Mouse (Mus musculus) forelimb bud, embryonic 11.5 days (tissue): ENCODE measurements around the gene Zfp638.
A peak's percentile ranks its signal among the peaks of the same experiment; 100 is the strongest.

Experiments used
- DNase-seq: peaks from one replicate; pipeline ENCODE4 v3.0.0-alpha.2; 2012; ENCODE audit warnings: low read depth, low spot score

The Zfp638 gene

GRCm38 (mm10) chr6:83890281-83891015 lies 23.5 kb downstream of the Zfp638 start:
- no peak for DNase-seq

- DNase-seq, result no peak
These were observed 24.3 kb downstream of the Zfp638 start for GRCm38 (mm10) chr6:83891251-83891650.

DNA sequence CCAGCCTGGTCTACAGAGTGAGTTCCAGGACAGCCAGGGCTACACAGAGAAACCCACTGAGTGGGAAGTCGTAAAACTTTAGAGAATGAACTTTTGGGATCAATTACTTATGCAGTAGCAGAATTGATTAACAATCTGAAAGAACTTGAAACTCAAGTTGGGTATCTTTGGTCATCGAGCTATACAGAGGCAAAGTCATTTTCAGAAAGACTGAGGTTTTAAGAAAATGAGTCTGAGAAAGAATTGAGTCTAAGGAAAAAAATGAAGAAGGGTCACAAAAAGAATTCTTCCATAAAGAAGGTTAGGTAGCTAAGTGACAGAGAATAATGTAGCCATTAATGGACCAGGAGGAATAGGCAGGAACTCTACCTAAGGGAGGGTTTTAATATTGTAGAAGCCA lies 24.8 kb downstream of the Zfp638 start:
- DNase-seq, result no peak

DNA sequence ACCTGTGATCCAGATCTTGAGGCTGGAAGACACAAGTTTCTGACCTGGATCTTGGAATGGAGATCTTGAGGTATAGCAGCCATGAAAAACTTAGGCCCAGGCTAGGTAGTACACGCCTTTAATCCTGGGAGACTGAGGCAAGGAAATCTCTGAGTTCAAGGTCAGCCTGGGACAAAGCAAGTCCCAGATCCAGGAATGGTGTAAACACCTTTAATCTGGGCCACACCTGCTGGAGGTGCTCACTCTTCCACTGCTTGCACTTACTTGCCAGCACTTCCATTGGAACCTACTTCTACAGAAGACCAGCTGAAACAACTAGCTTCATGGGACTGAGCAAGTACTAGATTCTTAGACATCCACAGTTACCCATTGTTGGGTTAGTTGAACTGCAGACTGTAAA lies 26.2 kb downstream of the Zfp638 start:
- no peak for DNase-seq

GRCm38 (mm10) chr6:83893584-83893983 lies 26.7 kb downstream of the Zfp638 start:
- DNase-seq, result no peak

GRCm38 (mm10) chr6:83899142-83899541 lies 32.2 kb downstream of the Zfp638 start:
- no peak for DNase-seq

GRCm38 (mm10) chr6:83905276-83905675 lies 38.4 kb downstream of the Zfp638 start:
- DNase-seq, result no peak

- no peak for DNase-seq
These were observed 39.8 kb downstream of the Zfp638 start for GRCm38 (mm10) chr6:83906659-83907058.

DNA sequence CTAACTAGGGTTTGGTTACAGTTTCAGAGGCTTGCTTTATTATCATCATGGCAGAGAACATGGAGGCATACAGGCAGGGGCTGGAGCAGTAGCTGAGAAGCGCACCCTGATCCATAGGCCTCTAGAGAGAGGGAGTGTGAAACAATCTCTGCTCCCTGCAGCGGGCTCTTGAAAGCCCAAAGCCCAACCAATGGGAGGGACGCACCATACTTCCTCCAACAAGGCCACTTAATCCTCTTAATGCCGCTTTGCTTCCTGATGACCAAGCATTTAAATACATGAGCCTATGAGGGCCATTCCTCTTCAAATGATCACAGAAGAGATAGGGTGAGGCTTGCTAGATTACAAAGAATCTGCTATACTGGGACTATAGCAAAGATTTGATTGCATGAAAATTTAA lies 41.5 kb downstream of the Zfp638 start:
- DNase-seq, result no peak

DNA sequence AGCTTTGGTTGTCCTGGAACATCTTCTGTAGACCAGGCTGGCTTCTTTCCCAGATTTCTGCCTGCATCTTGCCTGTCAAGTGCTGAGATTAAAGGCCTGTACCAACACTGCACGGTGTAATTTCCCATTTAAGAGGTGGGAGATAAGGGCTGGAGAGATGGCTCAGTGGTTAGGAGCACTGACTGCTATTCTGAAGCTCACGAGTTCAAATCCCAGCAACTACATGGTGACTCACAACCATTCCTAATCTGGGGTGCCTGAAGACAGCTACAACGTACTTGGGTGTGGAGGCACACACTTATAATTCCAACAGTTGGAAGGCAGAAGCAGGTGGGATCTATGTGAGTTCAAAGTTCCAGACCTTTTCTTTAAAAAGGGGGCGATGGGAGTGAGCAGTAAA lies 46.8 kb downstream of the Zfp638 start:
- no peak for DNase-seq

GRCm38 (mm10) chr6:83914183-83914719 lies 47.3 kb downstream of the Zfp638 start:
- DNase-seq, result peak; percentile 97

DNA sequence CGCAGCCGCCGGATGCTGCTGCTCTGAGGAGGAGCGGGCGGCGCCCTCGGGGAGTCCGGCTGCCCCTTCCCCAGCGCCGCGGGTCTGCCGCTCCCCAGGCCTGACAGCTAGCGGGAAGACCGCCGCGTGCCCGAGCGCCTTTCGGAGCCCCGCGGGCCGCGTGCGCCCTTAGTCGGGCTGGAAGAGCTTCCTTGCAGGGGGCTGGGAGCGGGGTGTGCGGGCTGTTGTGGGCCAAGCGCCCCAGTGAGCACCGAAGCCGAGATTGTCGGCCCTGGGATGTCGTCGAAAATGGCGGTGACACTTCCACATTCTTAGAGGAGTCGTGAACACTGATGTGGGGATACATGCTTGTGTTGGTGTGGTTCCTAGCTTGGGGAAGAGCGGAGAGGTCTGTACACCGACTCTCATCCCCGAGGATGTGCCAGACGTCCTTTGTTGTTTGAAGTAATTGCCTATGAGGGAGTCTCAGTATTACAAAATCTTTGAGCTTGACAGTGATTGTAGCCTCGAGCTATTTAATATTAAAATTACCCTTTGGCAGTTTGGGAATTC lies 47.9 kb downstream of the Zfp638 start:
- DNase-seq, result peak; percentile 32

DNA sequence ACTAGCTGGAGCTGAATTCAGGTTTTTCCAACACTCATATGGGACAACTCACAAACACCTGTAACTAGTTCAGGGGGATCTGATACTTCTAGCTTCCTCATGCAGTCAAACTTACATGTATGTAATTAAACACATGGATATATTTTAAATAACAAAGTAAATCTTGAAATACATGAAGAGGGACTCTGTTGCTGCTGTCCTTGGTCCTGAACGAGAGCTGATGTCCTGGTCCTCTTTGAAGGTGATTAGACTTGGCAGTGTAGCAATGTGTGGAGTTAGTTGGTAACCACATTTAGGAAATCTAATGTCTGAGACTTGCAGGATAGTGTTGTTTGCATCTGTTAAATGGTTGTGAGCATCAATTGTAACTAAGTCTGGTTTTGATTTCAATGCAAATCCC lies 60.5 kb downstream of the Zfp638 start:
- DNase-seq, result peak; percentile 58

DNA sequence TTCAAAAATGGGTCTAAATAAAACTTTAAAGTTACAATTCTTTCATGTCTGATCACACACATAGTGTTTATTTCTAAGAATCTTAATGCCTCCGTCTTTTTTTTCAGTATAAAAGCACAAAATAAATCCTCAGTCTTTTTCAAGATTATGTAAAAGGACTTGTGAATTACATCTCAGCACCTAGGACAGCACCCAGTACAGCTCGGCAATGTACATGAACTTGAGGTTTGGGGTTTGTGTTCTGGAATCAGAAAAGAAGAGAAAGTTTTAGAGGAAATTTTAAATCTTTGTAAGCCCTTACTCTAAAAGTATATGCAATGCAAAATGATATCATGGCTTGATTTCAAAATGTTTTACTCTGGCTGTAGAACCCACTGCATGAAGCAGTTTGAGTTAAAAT lies 61.3 kb downstream of the Zfp638 start:
- peak; percentile 31 for DNase-seq

DNA sequence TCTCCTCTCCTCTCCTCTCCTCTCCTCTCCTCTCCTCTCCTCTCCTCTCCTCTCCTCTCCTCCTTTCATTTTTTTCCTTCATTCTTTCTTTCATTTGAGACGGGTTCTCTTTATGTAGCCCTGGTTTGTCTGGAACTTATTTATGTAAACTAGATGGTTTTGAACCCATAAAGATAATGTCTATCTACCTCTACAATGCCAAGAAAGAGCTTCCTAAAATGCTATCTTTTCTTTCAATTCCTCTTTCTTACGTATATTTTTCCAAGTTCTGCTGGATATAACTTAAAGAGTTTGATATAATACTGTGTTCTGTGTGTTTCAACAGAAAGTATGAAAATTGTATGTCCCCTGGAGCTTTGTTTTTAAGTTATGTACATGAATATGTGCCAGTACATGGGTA lies 72.6 kb downstream of the Zfp638 start:
- DNase-seq, result no peak

- no peak for DNase-seq
These were observed 75.9 kb downstream of the Zfp638 start for GRCm38 (mm10) chr6:83942806-83943205.

GRCm38 (mm10) chr6:83953603-83954002 lies 86.7 kb downstream of the Zfp638 start:
- no peak for DNase-seq

GRCm38 (mm10) chr6:83987642-83988041 lies 120.7 kb downstream of the Zfp638 start:
- DNase-seq, result no peak

- no peak for DNase-seq
These were observed 135.8 kb downstream of the Zfp638 start for GRCm38 (mm10) chr6:84002716-84003115.

- no peak for DNase-seq
These were observed 137.4 kb downstream of the Zfp638 start for GRCm38 (mm10) chr6:84004295-84004694.

- DNase-seq, result peak; percentile 44
These were observed 141.7 kb downstream of the Zfp638 start, which contains the start of gene Dysf for GRCm38 (mm10) chr6:84008363-84009171. TSS of gene Dysf (plus strand) at chr6:84008590.

DNA sequence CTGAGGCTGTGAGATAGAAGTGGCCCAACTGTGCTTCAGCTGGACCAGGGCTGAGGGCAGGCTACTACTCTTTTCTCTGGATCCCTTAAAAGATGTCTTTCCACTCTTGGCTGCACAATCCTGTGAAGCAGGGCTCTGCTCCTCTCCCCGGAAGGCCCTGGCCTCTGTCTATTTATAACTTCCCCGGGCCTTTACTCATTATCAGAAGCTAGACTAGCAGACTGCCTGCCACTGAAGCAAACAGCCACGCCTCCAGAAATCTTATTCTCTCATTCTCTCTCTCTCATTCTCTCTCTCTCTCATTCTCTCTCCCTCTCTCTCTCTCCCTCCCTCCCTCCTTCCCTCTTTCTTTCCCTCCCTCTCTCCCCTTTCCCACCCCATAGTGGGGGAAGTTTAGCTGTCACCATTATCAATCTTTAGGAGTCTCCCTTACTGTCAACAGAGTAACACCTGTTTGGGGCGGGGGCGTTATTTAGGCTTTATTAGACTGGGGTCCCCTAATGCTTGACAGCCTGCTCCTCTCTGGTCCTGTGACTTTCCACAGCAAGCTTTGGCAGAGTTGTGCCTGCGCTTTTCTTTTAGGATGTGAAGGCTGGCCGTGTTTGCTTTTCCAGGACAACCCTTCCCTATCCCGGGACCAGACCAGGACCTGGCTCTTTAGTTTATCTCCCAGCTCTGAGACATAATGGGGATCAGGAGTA lies 142.4 kb downstream of the Zfp638 start:
- DNase-seq, result no peak
